Mouse (Mus musculus) E14TG2a.4 (cell line): ENCODE data around the gene Bcl2l1.
A peak's percentile ranks its signal among the peaks of the same experiment; 100 is the strongest.

Experiments
- H3K27me3 ChIP-seq: 2 replicates; pipeline ENCODE4 v1.6.1; 2014; ENCODE audit warnings: low read length, control low read depth; ENCODE audit not compliant: insufficient read depth
- H3K36me3 ChIP-seq: 2 replicates; pipeline ENCODE4 v1.6.1; 2014; ENCODE audit warnings: low read length, control low read depth; ENCODE audit not compliant: insufficient read depth
- H3K4me1 ChIP-seq: replicated peaks from 2 replicates; pipeline ENCODE4 v1.6.1; 2014; ENCODE audit warnings: low read depth, low read length, control low read depth
- H3K4me3 ChIP-seq: replicated peaks from 2 replicates; pipeline ENCODE4 v1.5.1; 2014; ENCODE audit warnings: mild to moderate bottlenecking, low read length
- H3K9me3 ChIP-seq: 2 replicates; pipeline ENCODE4 v1.6.1; 2014; ENCODE audit warnings: low read length, control low read depth
- CTCF ChIP-seq: conservative IDR thresholded peaks from 2 replicates; pipeline ENCODE4 v1.5.1; 2014; ENCODE audit warnings: low read length
- NANOG ChIP-seq: IDR thresholded peaks from 2 replicates; pipeline ENCODE4 v1.6.1; 2014; ENCODE audit warnings: borderline replicate concordance, low read length, mixed read lengths
- POU5F1 ChIP-seq: IDR thresholded peaks from 2 replicates; pipeline ENCODE4 v1.6.1; 2014; ENCODE audit warnings: low read length, borderline replicate concordance

The Bcl2l1 gene

GRCm38 (mm10) chr2:152813232-152813631 is 18.3 kb downstream of the Bcl2l1 start:
- peaks cover 99% of the 10 kb centered on the region for H3K4me1 ChIP-seq
- H3K4me3 ChIP-seq = no peak overlapping the region
- H3K36me3 ChIP-seq = peaks cover 22% of the 10 kb centered on the region; the same call in 1 of the 2 replicates
- H3K27me3 ChIP-seq = no peaks in the 10 kb centered on the region
- no peak for TF ChIP-seq CTCF
- no peak for TF ChIP-seq NANOG
- TF ChIP-seq POU5F1 = no peak
- no peaks in the 10 kb centered on the region for H3K9me3 ChIP-seq

- Histone ChIP-seq H3K4me3 (peak overlapping the region; percentile 24; the same call in 1 of the 2 replicates), H3K4me1 (peaks cover 97% of the 10 kb centered on the region), H3K36me3 (peaks cover 28% of the 10 kb centered on the region), H3K9me3 (no peaks in the 10 kb centered on the region), H3K27me3 (no peaks in the 10 kb centered on the region)
- TF ChIP-seq POU5F1 (no peak), CTCF (no peak), NANOG (peak; percentile 43; the same call in 1 of the 2 replicates)
Observed at GRCm38 (mm10) chr2:152811336-152812165, 20.0 kb downstream of the Bcl2l1 start.

- Histone ChIP-seq H3K4me1 (peaks cover 97% of the 10 kb centered on the region), H3K36me3 (peaks cover 36% of the 10 kb centered on the region), H3K9me3 (no peaks in the 10 kb centered on the region), H3K4me3 (peak overlapping the region; percentile 14; the same call in 1 of the 2 replicates), H3K27me3 (no peaks in the 10 kb centered on the region)
- TF ChIP-seq POU5F1 = no peak
- no peak for TF ChIP-seq NANOG
- TF ChIP-seq CTCF = no peak
Observed at GRCm38 (mm10) chr2:152810158-152810941, 21.2 kb downstream of the Bcl2l1 start.

GRCm38 (mm10) chr2:152808178-152808577 is 23.4 kb downstream of the Bcl2l1 start:
- peaks cover 98% of the 10 kb centered on the region for H3K4me1 ChIP-seq
- H3K36me3 ChIP-seq = peaks cover 29% of the 10 kb centered on the region
- no peaks in the 10 kb centered on the region for H3K27me3 ChIP-seq
- no peaks in the 10 kb centered on the region for H3K9me3 ChIP-seq
- H3K4me3 ChIP-seq = no peak overlapping the region
- TF ChIP-seq POU5F1 (no peak), CTCF (no peak), NANOG (no peak)

GRCm38 (mm10) chr2:152806037-152806436 is 25.5 kb downstream of the Bcl2l1 start:
- H3K36me3 ChIP-seq = peaks cover 29% of the 10 kb centered on the region
- TF ChIP-seq NANOG (no peak), CTCF (no peak), POU5F1 (no peak)
- H3K9me3 ChIP-seq = no peaks in the 10 kb centered on the region
- H3K4me1 ChIP-seq = peaks cover 97% of the 10 kb centered on the region
- H3K4me3 ChIP-seq = 0 out of 2 replicates have a peak overlapping the region, but pooled peaks have one; percentile 8
- H3K27me3 ChIP-seq = no peaks in the 10 kb centered on the region

GRCm38 (mm10) chr2:152805111-152805490 is 26.4 kb downstream of the Bcl2l1 start:
- Histone ChIP-seq H3K27me3 (no peaks in the 10 kb centered on the region), H3K4me1 (peaks cover 91% of the 10 kb centered on the region), H3K36me3 (peaks cover 29% of the 10 kb centered on the region), H3K4me3 (peak overlapping the region; percentile 67), H3K9me3 (no peaks in the 10 kb centered on the region)
- TF ChIP-seq NANOG = no peak
- no peak for TF ChIP-seq CTCF
- TF ChIP-seq POU5F1 = no peak

- peaks cover 28% of the 10 kb centered on the region for H3K36me3 ChIP-seq
- H3K9me3 ChIP-seq = no peaks in the 10 kb centered on the region
- no peaks in the 10 kb centered on the region for H3K27me3 ChIP-seq
- H3K4me3 ChIP-seq = peak overlapping the region; percentile 67
- peaks cover 86% of the 10 kb centered on the region for H3K4me1 ChIP-seq
- TF ChIP-seq POU5F1 = no peak
Observed at GRCm38 (mm10) chr2:152804408-152805110, 27.0 kb downstream of the Bcl2l1 start.

- H3K9me3 ChIP-seq = no peaks in the 10 kb centered on the region
- TF ChIP-seq POU5F1 (no peak), CTCF (no peak), NANOG (no peak)
- peaks cover 71% of the 10 kb centered on the region for H3K4me1 ChIP-seq
Observed at GRCm38 (mm10) chr2:152803081-152803480, 28.4 kb downstream of the Bcl2l1 start.

More at GRCm38 (mm10) chr2:152803081-152803480, 28.4 kb downstream of the Bcl2l1 start:
- Histone ChIP-seq H3K4me3 (peak overlapping the region; percentile 67), H3K36me3 (peaks cover 19% of the 10 kb centered on the region), H3K27me3 (no peaks in the 10 kb centered on the region)
